Mouse (Mus musculus) left cerebral cortex, adult 18-20 months (tissue): ENCODE results near the gene Clec12a. TPM values are rescaled to one million over a fixed set of nuclear protein-coding genes. Genes with fewer than 3 reads are reported as not detected.
A peak's percentile ranks its signal among the peaks of the same experiment; 100 is the strongest.
"Not testable (repeated sequence)": the region's sequence is repeated elsewhere in the genome, so short reads cannot be mapped to it uniquely, and the experiment has no call there.

Source experiments
- DNase-seq, 2 experiments: peaks; one replicate each; pipeline ENCODE4 v3.0.0; 2021 to 2022; ENCODE audit warnings: low spot score in 2 of 2, mixed read lengths in 1 of 2
- long read RNA-seq, 2 experiments: library from polyadenylated mRNA; stranded (forward); transcript quantifications; one replicate each; pipeline ENCODE4 v2.0.0; 2021
- total RNA-seq, 2 experiments: library from RNA; stranded (reverse); gene quantifications; 2 replicates each; pipeline ENCODE4 v1.2.3; 2021

Clec12a gene
- under 1 TPM; 0.23 to 0.28 TPM for total RNA-seq
- long read RNA-seq, experiment 1: 0 reads
- long read RNA-seq, experiment 2, partial matches to known transcripts: 0 of 1 reads
- long read RNA-seq, experiment 2, other reads (novel, unspliced or antisense): 0 of 1 reads

GRCm38 (mm10) chr6:129342391-129342790, at the start of gene Clec12a:
TSS of gene Clec12a (plus strand) at chr6:129342691.
- not testable (repeated sequence) for DNase-seq

- no peak for DNase-seq
Measured at GRCm38 (mm10) chr6:129304180-129304579, 38.3 kb upstream of the Clec12a start.

DNA sequence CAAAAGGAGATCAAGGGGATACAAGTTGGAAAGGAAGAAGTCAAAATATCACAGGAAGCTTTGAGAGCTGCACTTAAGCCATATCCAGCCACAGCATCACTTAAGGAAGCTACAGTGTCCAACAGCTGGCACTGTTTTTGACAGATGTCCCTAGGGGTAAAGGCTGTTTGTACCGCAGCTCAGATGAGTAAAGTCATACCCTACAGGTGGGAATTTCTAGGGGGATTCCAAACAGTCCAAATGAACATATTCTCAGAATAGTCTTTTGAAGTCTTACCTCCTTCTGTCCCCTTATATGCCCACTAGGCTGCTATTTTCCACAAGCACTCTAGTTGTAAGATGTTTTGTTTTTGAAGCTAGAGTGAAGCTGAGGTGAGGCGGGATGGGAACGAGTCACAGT, 30.0 kb upstream of the Clec12a start:
- DNase-seq: no peak

- no peak for DNase-seq
Measured at GRCm38 (mm10) chr6:129314655-129315168, 27.8 kb upstream of the Clec12a start.

- DNase-seq: no peak
Measured at GRCm38 (mm10) chr6:129315698-129316097, 26.8 kb upstream of the Clec12a start.

- DNase-seq: no peak
Measured at GRCm38 (mm10) chr6:129316463-129316862, 26.0 kb upstream of the Clec12a start.

DNA sequence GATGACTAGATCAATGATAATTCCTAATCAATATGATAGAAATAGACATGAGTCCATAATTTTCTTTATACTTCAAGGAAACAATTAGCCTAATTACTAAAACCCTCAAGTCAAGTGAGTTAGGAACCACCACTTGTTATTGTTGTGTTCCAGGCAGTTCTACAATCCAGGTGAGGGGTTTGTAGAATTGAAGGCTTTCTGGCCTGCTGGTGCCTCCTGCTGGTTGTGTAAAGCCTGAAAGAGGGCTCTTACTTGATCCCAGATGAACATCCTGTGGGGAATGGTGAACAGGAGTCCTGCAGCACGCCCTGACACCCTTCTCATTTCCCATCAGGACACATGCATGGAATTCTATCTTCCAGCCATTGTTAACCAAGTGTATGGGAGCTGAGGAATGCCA, 24.1 kb upstream of the Clec12a start:
- no peak for DNase-seq

DNA sequence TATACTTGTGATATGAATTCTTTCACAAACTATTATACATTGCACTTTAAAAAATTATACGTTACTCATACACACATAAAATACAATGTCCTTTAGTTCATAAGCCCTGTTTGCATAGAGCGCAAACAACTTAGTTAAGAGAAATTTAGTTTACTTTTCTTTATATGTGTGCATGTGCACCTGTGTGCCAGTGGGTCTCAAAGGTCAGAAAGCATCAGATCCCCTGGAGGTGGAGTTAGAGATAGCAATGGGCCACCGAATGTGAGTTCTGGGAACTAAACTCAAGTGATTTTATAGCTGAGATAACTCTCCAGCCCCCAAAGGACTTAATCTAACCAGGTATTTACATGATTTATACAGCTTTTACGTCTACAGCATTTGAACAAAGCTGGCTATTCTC, 23.2 kb upstream of the Clec12a start:
- DNase-seq: no peak

DNA sequence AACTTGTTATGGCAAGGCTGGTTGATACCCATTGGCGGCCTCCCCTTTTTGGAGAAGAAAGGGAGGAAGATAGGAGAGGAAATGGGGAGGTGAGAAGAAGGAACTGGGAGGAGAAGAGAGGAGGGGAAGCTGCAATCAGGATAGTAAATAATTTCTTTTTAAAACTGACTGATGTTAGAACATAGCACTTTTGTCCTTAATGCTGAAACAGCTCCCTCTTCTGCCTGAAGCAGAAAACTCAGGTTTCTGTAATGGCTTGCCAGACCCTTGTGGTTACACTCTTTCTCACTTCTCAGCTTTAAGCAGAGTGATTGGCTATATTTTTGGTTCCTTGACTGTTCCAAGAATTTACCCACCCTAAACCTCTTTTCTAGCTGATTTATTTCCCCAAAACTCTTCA, 16.5 kb upstream of the Clec12a start:
- DNase-seq: no peak

GRCm38 (mm10) chr6:129326568-129327150, 15.8 kb upstream of the Clec12a start:
- no peak for DNase-seq

GRCm38 (mm10) chr6:129331610-129332009, 10.9 kb upstream of the Clec12a start, which contains the start of gene 4922502D21Rik:
TSS of gene 4922502D21Rik (minus strand) at chr6:129331796.
- no peak for DNase-seq

DNA sequence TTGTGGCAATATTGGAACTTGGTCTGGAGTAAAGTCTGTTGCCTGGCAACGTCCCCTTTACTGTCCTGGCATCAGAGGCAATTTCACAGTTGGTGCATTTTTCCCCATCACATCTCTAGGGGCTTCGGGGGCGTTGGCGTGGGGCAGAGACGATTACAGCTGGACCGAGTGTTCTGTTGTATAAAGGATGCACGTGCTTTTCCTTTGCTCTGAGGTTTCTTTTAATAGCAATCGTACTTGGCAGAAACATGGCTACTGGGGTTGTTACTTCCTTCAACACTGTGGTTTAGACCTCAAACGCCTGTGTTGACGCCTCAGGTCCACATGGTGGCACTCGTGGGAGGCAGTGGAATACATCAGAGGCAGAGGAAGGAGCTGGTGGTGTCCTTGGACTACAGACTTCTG, 8.8 kb upstream of the Clec12a start:
- peak; percentile 19 to 31 for DNase-seq

DNA sequence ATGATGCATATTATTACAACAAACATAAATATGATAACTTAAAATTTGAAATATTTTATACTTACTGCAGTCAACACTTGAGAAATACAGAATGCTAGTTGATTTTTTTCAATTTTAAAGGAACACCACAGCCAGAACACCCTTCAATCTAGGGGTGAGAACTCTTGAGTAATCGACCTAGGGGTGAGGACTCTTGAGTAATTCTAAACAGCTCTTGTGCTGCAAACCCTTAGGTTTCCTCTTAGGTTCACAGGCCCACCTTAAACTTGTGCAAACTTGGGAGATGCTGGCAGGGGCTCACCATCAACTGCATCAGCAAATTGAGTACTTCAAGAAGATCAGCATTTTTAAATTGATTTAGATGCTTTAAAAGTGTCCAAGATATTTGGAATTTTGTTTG, 4.7 kb upstream of the Clec12a start:
- no peak for DNase-seq

GRCm38 (mm10) chr6:129344408-129344807, 1.9 kb downstream of the Clec12a start:
- no peak for DNase-seq

- no peak for DNase-seq
Measured at GRCm38 (mm10) chr6:129349524-129350352, 7.2 kb downstream of the Clec12a start.

DNA sequence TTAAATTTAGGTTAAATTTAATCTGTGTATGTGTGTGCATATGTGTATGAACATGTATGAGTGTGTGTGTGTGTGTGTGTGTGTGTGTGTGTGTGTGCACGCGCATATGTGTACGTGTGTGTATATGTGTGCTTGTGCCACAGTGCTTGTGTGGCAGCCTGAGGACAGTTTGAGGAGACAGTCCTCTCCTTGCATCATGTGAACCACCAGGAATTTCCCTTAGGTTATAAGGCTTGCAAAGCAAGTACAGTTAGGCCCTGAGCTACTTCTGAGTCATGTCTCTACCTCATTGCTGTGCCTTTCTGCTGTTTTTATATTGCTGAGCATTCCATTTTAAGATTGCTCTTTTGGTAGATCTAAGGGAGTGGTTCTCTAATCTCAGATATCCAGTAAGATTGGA, 8.6 kb downstream of the Clec12a start:
- DNase-seq: no peak

DNA sequence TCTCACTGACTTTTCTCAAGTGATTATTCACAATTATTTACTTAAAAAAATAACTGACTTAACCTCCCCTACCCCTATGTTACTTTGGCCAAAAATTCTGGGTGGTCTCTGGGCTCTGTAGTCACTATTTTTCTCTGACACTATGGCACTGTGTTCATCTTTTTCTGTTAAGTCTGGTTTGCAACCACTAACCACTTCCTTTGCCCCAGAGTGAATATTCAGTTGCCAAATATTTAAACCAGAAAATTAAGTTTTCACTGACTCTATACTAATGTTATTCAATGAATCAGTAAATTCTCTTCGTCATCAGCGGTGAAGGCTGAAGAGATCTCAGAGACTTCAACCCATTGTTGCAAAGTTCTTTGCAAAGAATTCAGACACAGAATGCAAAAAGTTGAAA, 13.3 kb downstream of the Clec12a start:
- no peak for DNase-seq

GRCm38 (mm10) chr6:129356430-129356829, 13.9 kb downstream of the Clec12a start:
- DNase-seq: no peak

DNA sequence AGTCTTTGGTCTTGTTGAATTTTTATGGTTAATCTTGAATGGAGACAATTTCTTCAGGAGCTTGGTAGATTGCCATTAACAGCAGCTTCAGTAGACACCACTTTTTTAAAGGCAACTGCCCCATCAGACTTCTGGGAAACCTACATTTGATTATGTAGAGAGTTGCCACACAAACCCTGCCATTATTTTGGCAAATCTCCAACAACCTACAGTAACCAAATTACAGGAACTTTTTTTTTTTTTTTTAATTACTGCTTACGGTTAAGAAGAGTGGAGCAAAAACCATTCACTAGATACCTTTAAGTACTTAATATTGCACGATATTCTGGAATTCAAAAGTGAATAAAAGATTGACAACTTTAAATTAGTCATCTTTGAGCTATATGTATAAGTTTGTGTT, 17.0 kb downstream of the Clec12a start:
- no peak for DNase-seq

DNA sequence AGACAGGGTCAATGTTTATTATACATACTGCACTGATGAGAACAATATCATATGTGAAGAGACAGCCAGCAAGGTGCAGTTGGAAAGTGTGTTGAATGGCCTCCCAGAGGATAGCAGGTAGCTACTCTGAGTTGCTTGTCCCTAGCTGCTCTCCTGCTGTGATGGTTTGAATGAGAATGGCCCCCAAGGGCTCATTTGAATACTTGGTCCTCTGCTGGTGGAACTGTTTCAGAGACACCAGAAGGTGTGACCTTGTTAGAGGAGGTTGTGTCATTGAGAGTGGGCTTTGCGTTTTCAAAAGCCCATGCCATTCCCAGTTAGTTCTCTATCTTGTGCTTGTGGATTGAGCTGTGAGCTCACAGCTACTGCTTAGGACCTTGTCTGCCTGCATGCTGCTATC, 21.5 kb downstream of the Clec12a start:
- DNase-seq: no peak

DNA sequence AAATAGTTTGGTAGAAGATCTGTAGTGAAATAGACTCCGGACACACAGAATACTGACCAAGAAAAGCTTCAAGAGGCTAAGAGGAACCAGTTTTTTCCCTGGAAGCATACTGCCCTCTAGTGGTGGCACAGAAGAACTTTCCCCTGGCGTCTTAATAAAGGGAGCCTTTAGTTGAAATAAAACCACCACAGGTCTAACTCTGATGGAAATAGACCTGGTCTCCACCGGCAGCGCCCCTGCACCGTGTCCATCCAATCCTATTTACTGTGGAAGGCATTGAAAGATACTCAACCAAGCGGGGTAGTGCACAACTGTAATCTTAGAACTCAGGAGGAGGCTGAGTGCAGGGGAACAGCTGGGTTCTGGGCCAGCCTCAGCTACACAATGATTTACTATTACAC, 23.5 kb downstream of the Clec12a start:
- peak; percentile 23 to 54 for DNase-seq
